Mouse (Mus musculus) forebrain, embryonic 11.5 days (tissue): ENCODE results near the gene Tomm40l. TPM values are rescaled to one million over a fixed set of nuclear protein-coding genes. Genes with fewer than 3 reads are reported as not detected.

Source experiments
- ATAC-seq: fragments of 200-750 bp; cut with Nextera tagmentation; replicated peaks from 2 replicates; pipeline ENCODE4 v1.8.0; 2017; ENCODE audit warnings: moderate TSS enrichment; ENCODE audit not compliant: low FRiP score
- DNase-seq: peaks from one replicate; pipeline ENCODE4 v3.0.0-alpha.2; 2017; ENCODE audit warnings: low spot score
- H3K27ac ChIP-seq: fragments of 300-500 bp; sonication (generic); 2 replicates; pipeline ENCODE4 v1.5.1; 2014; ENCODE audit warnings: low read depth, low read length
- H3K27me3 ChIP-seq: fragments of 300-500 bp; sonication (generic); 2 replicates; pipeline ENCODE4 v1.6.1; 2014; ENCODE audit warnings: mild to moderate bottlenecking, low read length, mixed read lengths; ENCODE audit not compliant: control insufficient read depth, insufficient read depth
- H3K36me3 ChIP-seq: fragments of 300-500 bp; sonication (generic); 2 replicates; pipeline ENCODE4 v1.6.1; 2014; ENCODE audit warnings: mild to moderate bottlenecking, low read length, moderate library complexity, mixed read lengths; ENCODE audit not compliant: control insufficient read depth, insufficient read depth
- H3K4me1 ChIP-seq: fragments of 300-500 bp; sonication (generic); replicated peaks from 2 replicates; pipeline ENCODE4 v1.6.1; 2014; ENCODE audit warnings: low read length, mixed read lengths; ENCODE audit not compliant: control insufficient read depth, insufficient read depth
- H3K4me2 ChIP-seq: fragments of 300-500 bp; sonication (generic); 2 replicates; pipeline ENCODE4 v1.6.1; 2014; ENCODE audit warnings: low read depth, mild to moderate bottlenecking, low read length, moderate library complexity, mixed read lengths; ENCODE audit not compliant: severe bottlenecking
- H3K4me3 ChIP-seq: fragments of 300-500 bp; sonication (generic); 2 replicates; pipeline ENCODE4 v1.5.1; 2014; ENCODE audit warnings: low read depth, low read length
- H3K9ac ChIP-seq: fragments of 300-500 bp; sonication (generic); 2 replicates; pipeline ENCODE4 v1.6.1; 2014; ENCODE audit warnings: low read length
- H3K9me3 ChIP-seq: fragments of 300-500 bp; sonication (generic); 2 replicates; pipeline ENCODE4 v1.6.1; 2016; ENCODE audit warnings: low read length, mixed read lengths; ENCODE audit not compliant: control insufficient read depth
- WGBS: fragments of 180-500 bp; shearing (Covaris S2); extraction: QIAGEN DNeasy Blood & Tissue Kit; methylation state at CpG from one replicate; pipeline ENCODE4 v1.1.7; 2014; 5-methylcytosine and 5-hydroxymethylcytosine counted together
- polyA plus RNA-seq: library from polyadenylated mRNA; unstranded; fragments of >200 nt; fragmentation: Nextera tagmentation; extraction: Ambion mirVana; gene quantifications from 2 replicates; pipeline ENCODE4 v1.2.1, GENCODE M21; 2014

Tomm40l gene
- polyA plus RNA-seq, 1 experiment from 2014 or later: 31.6 TPM

GRCm38 (mm10) chr1:171169913-171170312 lies 52.4 kb downstream of the Tomm40l start:
- Histone ChIP-seq H3K4me2 (no peak overlapping the region), H3K4me1 (no peaks in the 10 kb centered on the region), H3K27ac (no peak overlapping the region), H3K9ac (no peak overlapping the region), H3K4me3 (no peak overlapping the region), H3K36me3 (no peaks in the 10 kb centered on the region), H3K9me3 (no peaks in the 10 kb centered on the region), H3K27me3 (no peaks in the 10 kb centered on the region)
- no peak for DNase-seq
- WGBS: 66% methylated on average over 3 of the region's 3 CpGs
- ATAC-seq: no peak

GRCm38 (mm10) chr1:171168906-171169305 lies 53.4 kb downstream of the Tomm40l start:
- 90% methylated on average over 12 of the region's 12 CpGs for WGBS
- no peak for DNase-seq
- Histone ChIP-seq H3K4me2 (no peak overlapping the region), H3K9ac (no peak overlapping the region), H3K4me3 (no peak overlapping the region), H3K27ac (no peak overlapping the region), H3K4me1 (no peaks in the 10 kb centered on the region), H3K9me3 (no peaks in the 10 kb centered on the region), H3K36me3 (no peaks in the 10 kb centered on the region), H3K27me3 (no peaks in the 10 kb centered on the region)
- ATAC-seq: no peak

Other genes with a start within 250 kb of the Tomm40l start
- 0.31 TPM in 1 of 2 replicates, not detected in the other for gene Fcgr2b, start 246.0 kb downstream of the Tomm40l start, polyA plus RNA-seq
- 0.21 and 0.35 TPM in 2 replicates for gene Fcgr4, start 203.6 kb downstream of the Tomm40l start, polyA plus RNA-seq
- 4.3 TPM in 2 replicates for gene Fcgr3, start 157.6 kb downstream of the Tomm40l start, polyA plus RNA-seq
- gene Cfap126, start 108.6 kb downstream of the Tomm40l start, polyA plus RNA-seq: 1.5 and 2.9 TPM in 2 replicates
- 272 and 277 TPM in 2 replicates for gene Sdhc, start 71.9 kb downstream of the Tomm40l start, polyA plus RNA-seq
- gene Mpz, start 71.8 kb downstream of the Tomm40l start, polyA plus RNA-seq: 0.13 TPM in 1 of 2 replicates, not detected in the other
- gene Pcp4l1, start 26.2 kb downstream of the Tomm40l start, polyA plus RNA-seq: 7.3 and 8.2 TPM in 2 replicates
- gene Nr1i3, start 8.5 kb downstream of the Tomm40l start, polyA plus RNA-seq: 0.17 and 0.23 TPM in 2 replicates
- 1.6 and 1.9 TPM in 2 replicates for gene Apoa2, start 2.5 kb upstream of the Tomm40l start, polyA plus RNA-seq
- gene Fcer1g, start 11.9 kb upstream of the Tomm40l start, polyA plus RNA-seq: 18.4 and 18.6 TPM in 2 replicates
- gene Adamts4, start 27.9 kb upstream of the Tomm40l start, polyA plus RNA-seq: 6.6 and 7.1 TPM in 2 replicates
- 257 and 264 TPM in 2 replicates for gene Ndufs2, start 28.9 kb upstream of the Tomm40l start, polyA plus RNA-seq
- 72.3 and 75.5 TPM in 2 replicates for gene B4galt3, start 47.8 kb upstream of the Tomm40l start, polyA plus RNA-seq
- 66.3 and 67.6 TPM in 2 replicates for gene Ppox, start 58.7 kb upstream of the Tomm40l start, polyA plus RNA-seq
- gene Usp21, start 65.5 kb upstream of the Tomm40l start, polyA plus RNA-seq: 110 and 114 TPM in 2 replicates
- gene Ufc1, start 72.5 kb upstream of the Tomm40l start, polyA plus RNA-seq: 92.4 and 97.5 TPM in 2 replicates
- gene Dedd, start 106.6 kb upstream of the Tomm40l start, polyA plus RNA-seq: 46.5 and 46.7 TPM in 2 replicates
- 31.7 and 35.6 TPM in 2 replicates for gene Nit1, start 123.1 kb upstream of the Tomm40l start, polyA plus RNA-seq
- gene Pfdn2, start 123.2 kb upstream of the Tomm40l start, polyA plus RNA-seq: 58.4 and 65.7 TPM in 2 replicates
- gene Klhdc9, start 138.3 kb upstream of the Tomm40l start, polyA plus RNA-seq: 1.7 and 2.3 TPM in 2 replicates
- gene Nectin4, start 147.6 kb upstream of the Tomm40l start, polyA plus RNA-seq: 0.90 and 1.2 TPM in 2 replicates
- gene Arhgap30, start 166.4 kb upstream of the Tomm40l start, polyA plus RNA-seq: 0.49 and 0.53 TPM in 2 replicates
- 152 and 170 TPM in 2 replicates for gene Usf1, start 188.8 kb upstream of the Tomm40l start, polyA plus RNA-seq
- gene Tstd1, start 196.4 kb upstream of the Tomm40l start, polyA plus RNA-seq: 4.1 and 5.6 TPM in 2 replicates
- 12.8 and 13.4 TPM in 2 replicates for gene F11r, start 215.0 kb upstream of the Tomm40l start, polyA plus RNA-seq